Mouse (Mus musculus) forebrain, embryonic 14.5 days (tissue): Measurements from ENCODE around the gene Podxl2. TPM values are rescaled to one million over a fixed set of nuclear protein-coding genes. Genes with fewer than 3 reads are reported as not detected.

Source experiments
- ATAC-seq: fragments of 200-750 bp; cut with Nextera tagmentation; 2 replicates; pipeline ENCODE4 v1.8.0; 2017; ENCODE audit warnings: mild to moderate bottlenecking, moderate library complexity
- DNase-seq: peaks from one replicate; pipeline ENCODE4 v3.0.0-alpha.2; 2015; ENCODE audit warnings: low spot score
- H3K27ac ChIP-seq: fragments of 300-500 bp; sonication (generic); 2 replicates; pipeline ENCODE4 v1.5.1; 2014; ENCODE audit warnings: low read depth, mild to moderate bottlenecking, control low read depth, low read length, moderate library complexity
- H3K27me3 ChIP-seq: fragments of 300-500 bp; sonication (generic); replicated peaks from 2 replicates; pipeline ENCODE4 v1.6.1; 2014; ENCODE audit warnings: low read length, control low read depth, mixed read lengths; ENCODE audit not compliant: control insufficient read depth, insufficient read depth
- H3K36me3 ChIP-seq: fragments of 300-500 bp; sonication (generic); 2 replicates; pipeline ENCODE4 v1.6.1; 2014; ENCODE audit warnings: low read length, control low read depth; ENCODE audit not compliant: control insufficient read depth, insufficient read depth
- H3K4me1 ChIP-seq: fragments of 300-500 bp; sonication (generic); 2 replicates; pipeline ENCODE4 v1.6.1; 2014; ENCODE audit warnings: antibody characterized with exemption, low read length, control low read depth; ENCODE audit not compliant: control insufficient read depth, insufficient read depth
- H3K4me2 ChIP-seq: fragments of 300-500 bp; sonication (generic); 2 replicates; pipeline ENCODE4 v1.6.1; 2014; ENCODE audit warnings: mild to moderate bottlenecking, control low read depth, low read length
- H3K4me3 ChIP-seq: fragments of 300-500 bp; sonication (generic); 2 replicates; pipeline ENCODE4 v1.5.1; 2014; ENCODE audit warnings: low read depth, low read length, control low read depth
- H3K9ac ChIP-seq: fragments of 300-500 bp; sonication (generic); 2 replicates; pipeline ENCODE4 v1.6.1; 2014; ENCODE audit warnings: mild to moderate bottlenecking, low read length, control low read depth, moderate library complexity
- H3K9me3 ChIP-seq: fragments of 300-500 bp; sonication (generic); replicated peaks from 2 replicates; pipeline ENCODE4 v1.6.1; 2016; ENCODE audit warnings: low read length, control low read depth, mixed read lengths; ENCODE audit not compliant: control insufficient read depth
- WGBS: fragments of 180-500 bp; shearing (Covaris S2); extraction: QIAGEN DNeasy Blood & Tissue Kit; methylation state at CpG from one replicate; pipeline ENCODE4 v1.1.7; 2014; 5-methylcytosine and 5-hydroxymethylcytosine counted together
- polyA plus RNA-seq: library from polyadenylated mRNA; unstranded; fragments of >200 nt; fragmentation: Nextera tagmentation; extraction: Ambion mirVana; gene quantifications from 2 replicates; pipeline ENCODE4 v1.2.1, GENCODE M21; 2014

Podxl2 gene
- polyA plus RNA-seq, 1 experiment from 2014 or later = 334 TPM

DNA sequence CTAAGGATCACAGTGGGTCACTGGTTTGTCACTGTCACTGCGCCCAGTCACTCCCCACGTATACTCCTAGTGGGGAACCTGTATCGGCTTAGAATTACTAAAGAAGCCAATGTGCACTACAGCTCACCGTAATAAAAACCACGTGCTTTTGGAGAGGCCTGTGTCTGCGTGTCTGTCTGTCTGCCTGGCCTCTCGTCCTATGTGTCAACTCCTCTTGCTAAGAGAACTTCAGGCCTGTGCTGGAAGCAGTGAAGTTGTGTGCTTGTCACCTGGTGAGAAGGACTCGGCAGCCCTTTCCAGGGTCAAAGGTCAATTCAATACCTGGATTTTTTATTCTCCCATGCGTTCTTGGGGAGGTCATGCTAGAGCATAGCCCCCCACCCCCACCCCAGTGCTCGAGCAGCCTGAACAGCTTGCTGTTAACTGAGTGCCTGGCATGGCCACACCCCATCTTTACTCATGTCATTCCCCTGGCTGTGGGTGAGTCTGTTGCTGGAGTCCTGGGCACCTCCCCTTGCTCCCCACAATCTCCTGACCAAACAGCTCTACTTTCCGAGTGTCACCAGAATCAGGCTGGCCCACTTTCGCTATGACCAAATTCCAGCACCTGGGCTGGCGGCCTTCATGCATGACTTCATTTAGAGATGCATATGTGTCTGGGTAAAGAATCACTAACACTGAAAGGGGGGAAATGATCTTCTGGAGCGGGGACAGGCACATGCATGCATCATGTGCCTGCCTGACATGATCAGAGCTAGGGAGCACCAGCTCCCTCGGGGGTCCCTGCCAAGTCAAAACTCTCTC is 46.4 kb downstream of the Podxl2 start:
- no peak overlapping the region for H3K4me3 ChIP-seq
- no peak for ATAC-seq
- H3K9me3 ChIP-seq = no peaks in the 10 kb centered on the region
- no peaks in the 10 kb centered on the region for H3K27me3 ChIP-seq
- no peak overlapping the region for H3K9ac ChIP-seq
- H3K36me3 ChIP-seq = no peaks in the 10 kb centered on the region
- H3K27ac ChIP-seq = no peak overlapping the region
- DNase-seq = no peak
- WGBS = 78% methylated on average over 15 of the region's 15 CpGs
- no peak overlapping the region for H3K4me2 ChIP-seq
- H3K4me1 ChIP-seq = peaks cover 8% of the 10 kb centered on the region

DNA sequence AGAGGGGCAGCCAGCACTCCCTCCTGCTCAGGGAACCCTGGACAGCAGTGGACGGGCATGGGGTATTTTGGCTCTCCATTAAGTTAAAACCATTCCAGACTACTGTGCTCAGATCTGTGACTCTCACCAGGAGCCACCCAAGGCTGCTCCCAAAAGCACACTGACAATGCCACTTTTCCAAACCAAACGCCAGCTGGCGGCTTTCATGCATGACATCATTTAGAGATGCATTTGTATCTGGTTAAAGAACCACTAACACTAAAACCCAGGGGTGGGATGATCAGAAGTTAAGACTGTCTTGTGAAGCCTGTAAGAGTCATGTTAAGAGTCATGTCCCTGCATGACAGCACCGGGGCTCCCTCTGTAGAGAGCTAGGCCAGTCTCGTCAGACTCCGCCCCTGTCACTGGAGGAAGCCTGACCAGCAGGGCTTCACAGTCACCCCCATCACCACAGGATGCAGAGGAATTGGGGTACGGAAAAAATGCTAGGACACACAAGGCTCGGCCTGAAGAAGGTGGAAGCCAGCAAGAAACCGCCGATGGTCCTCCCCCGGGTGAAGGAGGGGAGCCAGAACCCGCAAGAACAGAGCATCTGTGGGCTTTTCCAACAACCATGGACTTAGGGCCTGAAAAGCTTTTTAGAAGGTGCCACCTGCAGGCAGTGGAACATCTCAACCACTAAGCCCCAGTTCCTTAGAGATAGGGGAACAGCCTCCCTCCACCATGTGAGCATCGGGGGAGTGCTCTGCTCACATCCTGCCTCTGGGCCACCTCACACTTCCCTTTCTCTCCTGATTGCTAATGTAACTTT is 47.2 kb downstream of the Podxl2 start:
- Histone ChIP-seq H3K27ac (no peak overlapping the region), H3K9ac (no peak overlapping the region), H3K36me3 (no peaks in the 10 kb centered on the region), H3K4me2 (no peak overlapping the region), H3K9me3 (no peaks in the 10 kb centered on the region), H3K27me3 (no peaks in the 10 kb centered on the region), H3K4me1 (peaks cover 8% of the 10 kb centered on the region), H3K4me3 (no peak overlapping the region)
- 68% methylated on average over 13 of the region's 13 CpGs for WGBS
- DNase-seq (peak; percentile 40), ATAC-seq (no peak)

DNA sequence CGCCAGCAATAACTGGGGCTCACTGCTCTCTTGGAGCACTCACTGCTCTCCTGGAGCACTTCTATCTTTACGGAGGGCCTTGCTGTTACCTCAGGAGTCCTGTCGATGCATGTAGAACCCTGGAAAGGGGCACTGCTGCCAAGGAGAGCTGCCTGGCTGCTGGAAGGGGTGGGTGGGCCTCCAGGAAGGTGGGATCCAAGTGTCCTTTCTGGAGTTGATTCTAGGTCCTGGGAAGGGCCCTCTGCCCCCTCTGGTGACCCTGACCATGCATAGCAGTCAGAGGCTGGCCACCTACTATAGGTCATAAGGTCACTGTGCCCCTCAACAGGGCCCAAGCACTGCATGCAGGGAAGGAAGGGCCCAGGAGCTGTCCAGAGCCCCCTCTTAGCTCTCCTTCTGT is 47.9 kb downstream of the Podxl2 start:
- Histone ChIP-seq H3K27me3 (no peaks in the 10 kb centered on the region), H3K4me1 (peaks cover 8% of the 10 kb centered on the region), H3K27ac (no peak overlapping the region), H3K9me3 (no peaks in the 10 kb centered on the region), H3K36me3 (no peaks in the 10 kb centered on the region), H3K4me2 (no peak overlapping the region), H3K4me3 (no peak overlapping the region), H3K9ac (no peak overlapping the region)
- DNase-seq (no peak), ATAC-seq (no peak)
- WGBS = 70% methylated on average over 3 of the region's 3 CpGs

DNA sequence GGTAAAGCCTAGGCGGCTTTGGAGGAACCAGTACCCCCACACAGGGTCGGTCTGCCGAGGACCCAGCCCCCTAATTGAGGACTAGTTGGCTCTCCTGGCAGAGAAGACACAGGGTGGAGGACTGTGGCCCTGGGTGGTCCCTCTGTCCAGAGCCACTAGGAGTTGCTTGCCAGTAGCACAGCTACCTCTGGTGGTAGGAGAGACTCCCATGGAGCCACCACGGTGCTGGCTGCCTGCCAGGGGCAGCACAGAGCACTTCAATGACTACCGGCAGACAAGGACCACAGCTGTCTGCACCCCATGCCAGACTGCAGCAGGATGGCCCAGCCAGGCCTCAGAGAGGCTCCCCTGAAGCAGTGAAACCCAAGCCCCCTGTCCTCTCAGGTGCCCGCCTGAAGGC is 48.3 kb downstream of the Podxl2 start:
- H3K4me1 ChIP-seq = peaks cover 8% of the 10 kb centered on the region
- H3K36me3 ChIP-seq = no peaks in the 10 kb centered on the region
- no peak overlapping the region for H3K9ac ChIP-seq
- WGBS = 20% methylated on average over 6 of the region's 6 CpGs
- no peak overlapping the region for H3K4me2 ChIP-seq
- ATAC-seq (peak; percentile 80), DNase-seq (peak; percentile 84)
- no peaks in the 10 kb centered on the region for H3K27me3 ChIP-seq
- no peak overlapping the region for H3K4me3 ChIP-seq
- H3K9me3 ChIP-seq = no peaks in the 10 kb centered on the region
- no peak overlapping the region for H3K27ac ChIP-seq

DNA sequence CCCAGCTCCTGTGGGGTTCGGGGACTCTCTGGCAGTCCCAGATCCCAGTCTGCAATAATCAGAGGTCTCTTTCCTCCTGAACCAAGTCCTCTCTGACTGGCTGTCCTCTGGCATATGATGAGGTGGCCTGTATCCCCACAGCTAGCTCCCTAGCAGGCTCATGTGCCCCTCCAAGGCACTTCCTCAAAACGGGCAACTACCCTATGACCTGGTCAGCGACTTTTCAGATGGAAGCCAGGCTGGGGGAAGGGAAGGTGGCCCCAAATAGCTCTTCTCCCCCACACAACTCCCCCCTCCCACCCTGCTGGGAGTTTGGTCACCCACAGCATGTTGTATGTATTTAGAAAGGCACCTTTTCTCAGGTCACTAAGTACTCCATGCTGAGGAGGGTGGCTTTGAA is 48.8 kb downstream of the Podxl2 start:
- DNase-seq (no peak), ATAC-seq (no peak)
- Histone ChIP-seq H3K4me3 (no peak overlapping the region), H3K27ac (no peak overlapping the region), H3K9ac (no peak overlapping the region), H3K4me2 (no peak overlapping the region), H3K36me3 (no peaks in the 10 kb centered on the region), H3K27me3 (no peaks in the 10 kb centered on the region), H3K4me1 (peaks cover 5% of the 10 kb centered on the region; the same call in 1 of the 2 replicates), H3K9me3 (no peaks in the 10 kb centered on the region)
- 63% methylated on average over 3 of the region's 3 CpGs for WGBS

DNA sequence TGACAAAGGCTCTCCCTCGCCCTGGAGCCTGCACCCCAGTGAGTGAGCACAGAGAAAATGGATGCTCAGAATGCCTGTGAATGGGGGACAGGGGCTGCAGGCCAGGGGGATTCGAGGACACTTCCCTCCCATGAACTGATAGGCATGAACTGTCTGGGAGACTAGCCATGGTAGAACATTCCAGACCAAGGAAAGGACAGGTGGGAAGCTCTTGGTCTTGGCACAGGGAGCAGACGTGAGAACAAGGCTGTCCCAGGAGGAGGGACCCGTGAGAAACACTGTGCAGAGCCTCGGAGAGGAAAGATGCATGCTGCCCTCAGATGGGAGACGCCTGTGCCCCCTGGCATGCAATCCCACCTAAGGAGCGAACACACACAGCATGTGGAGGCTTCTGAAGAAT is 50.7 kb downstream of the Podxl2 start:
- H3K9ac ChIP-seq = no peak overlapping the region
- H3K4me3 ChIP-seq = no peak overlapping the region
- 54% methylated on average over 7 of the region's 7 CpGs for WGBS

DNA sequence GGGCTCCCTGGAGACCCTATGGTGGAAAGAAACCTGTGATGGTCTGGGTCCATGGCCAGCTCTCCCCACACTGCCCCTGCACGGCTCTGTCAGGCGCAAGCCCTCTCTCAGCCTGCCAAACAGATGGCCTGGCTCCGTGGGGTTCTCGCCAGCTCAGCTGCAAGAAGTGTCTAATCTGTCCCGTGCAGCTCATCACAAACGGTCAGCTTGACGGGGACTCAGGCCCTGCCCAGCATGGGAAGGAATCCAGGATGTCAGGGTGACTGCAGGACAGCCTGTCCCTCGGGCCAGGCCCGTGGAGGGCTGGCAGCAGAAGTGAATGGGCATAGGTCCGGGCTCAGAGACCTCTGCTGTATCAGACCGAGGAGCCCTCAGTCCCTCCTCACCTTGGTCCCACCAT is 52.9 kb downstream of the Podxl2 start:
- Histone ChIP-seq H3K27ac (no peak overlapping the region), H3K4me1 (no peaks in the 10 kb centered on the region), H3K4me2 (no peak overlapping the region), H3K4me3 (no peak overlapping the region), H3K27me3 (no peaks in the 10 kb centered on the region), H3K36me3 (no peaks in the 10 kb centered on the region), H3K9ac (no peak overlapping the region), H3K9me3 (no peaks in the 10 kb centered on the region)
- DNase-seq (no peak), ATAC-seq (no peak)
- WGBS = 81% methylated on average over 11 of the region's 11 CpGs

More for the DNA sequence above, 50.7 kb downstream of the Podxl2 start:
- Histone ChIP-seq H3K27me3 (no peaks in the 10 kb centered on the region), H3K9me3 (no peaks in the 10 kb centered on the region), H3K36me3 (no peaks in the 10 kb centered on the region), H3K4me2 (no peak overlapping the region), H3K27ac (no peak overlapping the region), H3K4me1 (peaks cover 5% of the 10 kb centered on the region; the same call in 1 of the 2 replicates)
- DNase-seq (no peak), ATAC-seq (no peak)

DNA sequence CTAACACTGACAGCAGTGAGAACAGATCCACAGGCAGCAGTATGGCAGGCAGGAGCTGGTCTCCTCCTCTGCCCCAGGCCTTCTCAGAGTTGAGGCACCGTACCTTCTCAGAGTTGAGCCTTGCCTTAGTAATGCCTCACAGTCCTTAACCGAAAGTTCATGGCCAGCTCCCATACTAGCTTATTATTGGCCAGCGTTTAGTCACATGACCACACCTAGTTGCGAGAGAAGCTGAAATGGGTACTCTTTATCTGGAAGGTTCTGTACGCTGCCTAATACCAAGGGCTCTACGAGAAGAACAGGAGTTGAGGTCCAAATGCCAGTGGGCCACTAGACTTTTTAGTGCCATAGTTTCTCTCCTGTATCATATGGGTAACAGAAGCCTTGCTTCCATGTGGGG is 53.5 kb downstream of the Podxl2 start:
- no peak overlapping the region for H3K27ac ChIP-seq
- no peak overlapping the region for H3K9ac ChIP-seq
- WGBS = 93% methylated on average over 6 of the region's 6 CpGs
- DNase-seq (no peak), ATAC-seq (no peak)
- no peaks in the 10 kb centered on the region for H3K4me1 ChIP-seq
- H3K4me3 ChIP-seq = no peak overlapping the region
- no peaks in the 10 kb centered on the region for H3K36me3 ChIP-seq
- no peaks in the 10 kb centered on the region for H3K27me3 ChIP-seq
- H3K9me3 ChIP-seq = no peaks in the 10 kb centered on the region
- no peak overlapping the region for H3K4me2 ChIP-seq

DNA sequence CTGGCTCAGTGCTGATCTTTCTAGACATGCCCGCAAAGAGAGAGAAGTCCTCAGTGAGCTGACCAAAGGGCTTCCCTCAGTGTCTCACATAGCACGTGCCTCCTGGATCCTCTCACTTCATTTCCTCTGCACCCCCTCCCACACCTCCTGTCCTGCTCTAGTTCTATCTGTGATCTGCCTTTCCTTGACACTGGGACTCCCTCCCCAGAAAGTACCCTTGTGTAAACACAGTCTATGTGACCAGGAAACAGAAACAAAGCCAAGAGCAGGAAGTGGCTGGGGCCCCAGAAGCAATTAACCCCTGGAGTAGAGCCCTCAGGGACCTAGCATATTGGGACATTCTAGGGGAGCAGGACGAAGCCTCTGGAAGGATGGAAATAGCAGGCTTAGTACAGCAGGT is 54.0 kb downstream of the Podxl2 start:
- Histone ChIP-seq H3K9ac (no peak overlapping the region), H3K4me1 (no peaks in the 10 kb centered on the region), H3K27ac (no peak overlapping the region; the same call in 1 of the 2 replicates), H3K36me3 (no peaks in the 10 kb centered on the region), H3K27me3 (no peaks in the 10 kb centered on the region), H3K4me3 (no peak overlapping the region), H3K4me2 (no peak overlapping the region), H3K9me3 (no peaks in the 10 kb centered on the region)
- ATAC-seq (no peak), DNase-seq (no peak)
- 68% methylated on average over 3 of the region's 3 CpGs for WGBS
